Mouse (Mus musculus) forebrain, embryonic 12.5 days (tissue): ENCODE results near the gene Olfr1259. TPM values are rescaled to one million over a fixed set of nuclear protein-coding genes. Genes with fewer than 3 reads are reported as not detected.
"Not testable (repeated sequence)": the region's sequence is repeated elsewhere in the genome, so short reads cannot be mapped to it uniquely, and the experiment has no call there.

Experiments
- ATAC-seq: fragments of 200-750 bp; cut with Nextera tagmentation; 2 replicates; pipeline ENCODE4 v1.8.0; 2017; ENCODE audit warnings: moderate TSS enrichment; ENCODE audit not compliant: low FRiP score
- H3K27ac ChIP-seq: fragments of 300-500 bp; sonication (generic); 2 replicates; pipeline ENCODE4 v1.5.1; 2016; ENCODE audit warnings: mild to moderate bottlenecking
- H3K27me3 ChIP-seq: fragments of 300-500 bp; sonication (generic); 2 replicates; pipeline ENCODE4 v1.6.1; 2016; ENCODE audit warnings: mild to moderate bottlenecking
- H3K36me3 ChIP-seq: fragments of 300-500 bp; sonication (generic); replicated peaks from 2 replicates; pipeline ENCODE4 v1.6.1; 2016; ENCODE audit warnings: mild to moderate bottlenecking
- H3K4me1 ChIP-seq: fragments of 300-500 bp; sonication (generic); 2 replicates; pipeline ENCODE4 v1.6.1; 2016
- H3K4me2 ChIP-seq: fragments of 300-500 bp; sonication (generic); 2 replicates; pipeline ENCODE4 v1.6.1; 2016; ENCODE audit warnings: mild to moderate bottlenecking, moderate library complexity
- H3K4me3 ChIP-seq: fragments of 300-500 bp; sonication (generic); replicated peaks from 2 replicates; pipeline ENCODE4 v1.5.1; 2016; ENCODE audit warnings: mild to moderate bottlenecking
- H3K9ac ChIP-seq: fragments of 300-500 bp; sonication (generic); 2 replicates; pipeline ENCODE4 v1.6.1; 2016; ENCODE audit warnings: mild to moderate bottlenecking
- H3K9me3 ChIP-seq: fragments of 300-500 bp; sonication (generic); 2 replicates; pipeline ENCODE4 v1.6.1; 2016
- WGBS: fragments of 180-500 bp; shearing (Covaris S2); methylation state at CpG from one replicate; pipeline ENCODE4 v1.1.7; 2016; 5-methylcytosine and 5-hydroxymethylcytosine counted together
- polyA plus RNA-seq: library from polyadenylated mRNA; unstranded; fragments of >200 nt; fragmentation: Nextera tagmentation; extraction: Ambion mirVana; gene quantifications from 2 replicates; pipeline ENCODE4 v1.2.1, GENCODE M21; 2016

Gene Olfr1259
- polyA plus RNA-seq, result not detected in 2 replicates

DNA sequence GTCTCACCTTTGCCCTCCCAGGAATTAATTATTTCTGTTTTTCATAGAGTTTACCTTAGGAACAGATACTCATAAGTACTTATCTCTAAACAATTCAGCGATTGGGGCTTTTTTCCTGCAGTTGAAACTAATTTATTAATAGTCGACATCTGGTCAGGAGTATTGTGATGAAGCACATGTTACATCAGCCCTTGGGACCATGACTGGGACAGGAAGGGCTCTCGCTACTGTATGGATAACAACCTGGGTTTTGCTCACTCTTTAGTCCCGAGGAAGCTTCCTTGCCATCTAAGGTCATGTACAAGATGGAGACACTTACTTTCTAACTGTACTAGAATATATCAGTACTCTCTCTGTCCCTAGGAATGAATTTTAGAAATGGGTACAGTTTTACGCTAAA, at the start of gene Olfr1259:
TSS of gene Olfr1259 (minus strand) at position 101 of the 400 bp plus-strand sequence.
- Histone ChIP-seq H3K9ac (no peak within 1 kb of the TSS), H3K36me3 (no peaks in the 10 kb centered on the region), H3K9me3 (no peaks in the 10 kb centered on the region), H3K27ac (no peak within 1 kb of the TSS), H3K4me3 (no peak within 1 kb of the TSS), H3K4me2 (no peak within 1 kb of the TSS), H3K27me3 (no peaks in the 10 kb centered on the region), H3K4me1 (no peaks in the 10 kb centered on the region)
- 92% methylated on average over 5 of the region's 5 CpGs for WGBS
- ATAC-seq, result no peak

DNA sequence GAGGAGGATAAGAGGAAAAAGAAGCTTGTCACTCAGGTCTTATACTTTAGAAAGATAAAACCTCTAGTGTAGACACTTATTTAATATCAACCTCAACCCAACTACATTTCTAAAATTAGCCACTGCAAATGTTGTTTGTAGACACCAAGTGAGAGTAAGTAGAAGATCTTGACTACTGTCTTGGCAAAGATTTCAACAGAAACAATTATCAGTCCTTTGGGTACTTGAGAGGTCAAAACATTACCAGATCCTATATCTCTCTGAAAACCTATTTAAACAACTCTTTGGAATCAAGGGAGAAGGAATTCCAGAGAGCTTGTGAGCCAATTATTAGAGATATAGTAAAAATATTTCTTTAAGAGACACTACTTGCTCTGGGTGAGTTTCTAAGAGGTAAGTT, 42.5 kb upstream of the Olfr1259 start, which contains the start of gene Olfr1261:
TSS of gene Olfr1261 (plus strand) at position 301 of the 400 bp plus-strand sequence.
- Histone ChIP-seq H3K4me1 (no peaks in the 10 kb centered on the region), H3K9me3 (no peaks in the 10 kb centered on the region), H3K27me3 (no peaks in the 10 kb centered on the region), H3K9ac (no peak within 1 kb of the TSS), H3K27ac (no peak within 1 kb of the TSS), H3K4me3 (no peak within 1 kb of the TSS), H3K36me3 (no peaks in the 10 kb centered on the region), H3K4me2 (no peak within 1 kb of the TSS)
- ATAC-seq, result no peak

DNA sequence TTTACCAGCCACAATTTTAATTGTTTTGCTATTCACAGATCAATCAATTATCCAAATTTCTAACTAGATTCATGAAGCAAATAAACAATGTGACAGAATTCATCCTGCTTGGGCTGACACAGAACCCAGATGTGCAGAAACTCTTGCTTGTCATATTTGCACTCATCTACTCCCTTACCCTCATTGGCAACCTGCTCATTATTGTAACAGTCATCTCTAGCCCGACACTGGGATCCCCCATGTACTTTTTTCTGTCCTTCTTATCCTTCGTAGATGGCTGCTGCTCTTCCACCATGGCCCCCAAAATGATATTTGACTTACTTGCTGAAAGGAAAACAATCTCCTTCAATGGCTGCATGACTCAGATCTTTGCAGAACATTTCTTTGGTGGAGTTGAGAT, 29.2 kb upstream of the Olfr1259 start:
- Histone ChIP-seq H3K9me3 (no peaks in the 10 kb centered on the region), H3K4me2 (no peak overlapping the region), H3K27me3 (no peaks in the 10 kb centered on the region), H3K4me1 (no peaks in the 10 kb centered on the region), H3K36me3 (no peaks in the 10 kb centered on the region), H3K9ac (no peak overlapping the region), H3K27ac (no peak overlapping the region), H3K4me3 (no peak overlapping the region)
- WGBS, result 90% methylated on average over 2 of the region's 2 CpGs
- ATAC-seq, result no peak

DNA sequence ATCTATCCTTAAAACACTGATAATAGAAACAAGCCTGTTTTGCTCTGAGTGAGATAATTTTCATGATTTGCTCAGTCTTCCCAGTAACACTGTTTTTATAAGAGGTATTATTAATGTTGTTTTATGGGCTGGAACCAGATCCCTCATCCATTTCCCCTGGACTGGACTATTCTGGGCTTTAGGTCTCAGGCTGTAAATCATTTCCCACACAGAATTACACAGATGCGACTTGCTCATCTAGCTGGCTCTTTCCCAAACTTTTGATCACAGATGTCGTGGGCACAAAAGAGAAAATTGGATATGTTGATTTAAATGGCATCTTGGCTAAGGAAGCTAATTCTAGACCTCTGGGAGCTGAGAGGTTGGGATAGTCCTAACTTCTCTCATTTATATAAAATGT, 25.7 kb upstream of the Olfr1259 start, which contains the start of gene Olfr1260:
TSS of gene Olfr1260 (plus strand) at position 157 of the 400 bp plus-strand sequence.
- Histone ChIP-seq H3K4me3 (no peak within 1 kb of the TSS), H3K4me1 (no peaks in the 10 kb centered on the region), H3K27ac (no peak within 1 kb of the TSS), H3K27me3 (no peaks in the 10 kb centered on the region), H3K36me3 (no peaks in the 10 kb centered on the region), H3K4me2 (no peak within 1 kb of the TSS), H3K9ac (no peak within 1 kb of the TSS), H3K9me3 (no peaks in the 10 kb centered on the region)
- WGBS, result 88% methylated on average over 2 of the region's 2 CpGs
- ATAC-seq, result no peak

DNA sequence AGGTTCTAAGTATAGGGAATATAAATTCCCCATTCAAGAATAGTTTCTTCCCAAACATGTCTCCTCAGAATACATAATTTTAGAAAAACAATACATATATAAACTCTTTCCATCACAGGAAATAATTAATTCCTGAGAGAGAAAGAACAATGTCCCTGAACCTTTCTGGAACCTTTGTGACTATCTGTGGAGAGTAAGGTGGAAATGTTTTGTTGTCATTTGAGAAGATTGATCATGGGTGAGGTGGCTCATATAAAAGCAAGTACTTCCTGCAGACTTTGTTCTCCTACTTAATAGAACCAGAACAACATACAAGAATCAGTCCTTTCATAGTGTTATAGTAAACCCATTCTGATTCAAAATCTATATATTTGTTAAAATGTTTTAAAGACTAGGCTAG, 21.5 kb downstream of the Olfr1259 start, which contains the start of gene Olfr1258:
TSS of gene Olfr1258 (plus strand) at position 301 of the 400 bp plus-strand sequence.
- no peak within 1 kb of the TSS for H3K9ac ChIP-seq
- H3K36me3 ChIP-seq, result no peaks in the 10 kb centered on the region
- no peaks in the 10 kb centered on the region for H3K9me3 ChIP-seq
- no peak within 1 kb of the TSS for H3K27ac ChIP-seq
- no peaks in the 10 kb centered on the region for H3K27me3 ChIP-seq
- no peak within 1 kb of the TSS for H3K4me3 ChIP-seq
- no peak for ATAC-seq
- no peaks in the 10 kb centered on the region for H3K4me1 ChIP-seq
- no peak within 1 kb of the TSS for H3K4me2 ChIP-seq

DNA sequence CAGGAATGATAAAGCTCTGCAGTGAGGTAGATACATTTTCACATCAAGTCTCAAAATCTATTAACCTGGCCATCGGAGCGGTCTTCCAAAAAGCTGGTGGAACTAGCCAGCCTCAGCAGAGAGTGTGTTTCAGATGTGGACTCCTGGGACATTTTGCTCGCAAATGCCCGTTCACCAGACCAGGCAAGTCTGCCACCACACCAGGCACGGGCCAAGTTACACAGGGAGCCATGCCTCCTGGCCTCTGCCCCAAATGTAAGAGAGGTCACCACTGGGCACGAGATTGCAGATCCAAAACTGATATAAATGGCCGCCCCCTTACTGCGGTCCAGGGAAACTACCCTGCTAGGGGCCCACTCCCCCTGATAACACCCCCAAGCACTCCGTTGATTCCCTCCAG, 35.8 kb downstream of the Olfr1259 start:
- not testable (repeated sequence) for H3K27me3 ChIP-seq, H3K9ac ChIP-seq, ATAC-seq, H3K4me2 ChIP-seq, H3K36me3 ChIP-seq, H3K4me3 ChIP-seq, H3K27ac ChIP-seq, H3K4me1 ChIP-seq, H3K9me3 ChIP-seq
- WGBS, result 93% methylated on average over 9 of the region's 9 CpGs

Other genes starting within 250 kb of the Olfr1259 start
- not detected in 2 replicates for gene Olfr1252, start 223.7 kb downstream of the Olfr1259 start, polyA plus RNA-seq
- gene Olfr1253, start 191.6 kb downstream of the Olfr1259 start, polyA plus RNA-seq, result not detected in 2 replicates
- not detected in 2 replicates for gene Olfr1254, start 155.0 kb downstream of the Olfr1259 start, polyA plus RNA-seq
- gene Olfr1255, start 136.6 kb downstream of the Olfr1259 start, polyA plus RNA-seq, result not detected in 2 replicates
- gene Olfr1256, start 107.1 kb downstream of the Olfr1259 start, polyA plus RNA-seq, result not detected in 2 replicates
- gene Olfr48, start 100.5 kb downstream of the Olfr1259 start, polyA plus RNA-seq, result 0.10 TPM in 1 of 2 replicates, not detected in the other
- not detected in 2 replicates for gene Olfr1257, start 70.2 kb downstream of the Olfr1259 start, polyA plus RNA-seq
- not detected in 2 replicates for gene Olfr1258, start 21.4 kb downstream of the Olfr1259 start, polyA plus RNA-seq
- not detected in 2 replicates for gene Olfr1260, start 25.7 kb upstream of the Olfr1259 start, polyA plus RNA-seq
- not detected in 2 replicates for gene Olfr1261, start 42.6 kb upstream of the Olfr1259 start, polyA plus RNA-seq
- gene Olfr1262, start 51.5 kb upstream of the Olfr1259 start, polyA plus RNA-seq, result not detected in 2 replicates
- not detected in 2 replicates for gene Olfr1263, start 63.5 kb upstream of the Olfr1259 start, polyA plus RNA-seq
- gene Olfr1264, start 76.9 kb upstream of the Olfr1259 start, polyA plus RNA-seq, result not detected in 2 replicates
- gene Olfr1265, start 86.7 kb upstream of the Olfr1259 start, polyA plus RNA-seq, result not detected in 2 replicates
- not detected in 2 replicates for gene Olfr140, start 114.9 kb upstream of the Olfr1259 start, polyA plus RNA-seq
- not detected in 2 replicates for gene Olfr1269, start 172.7 kb upstream of the Olfr1259 start, polyA plus RNA-seq
- gene Olfr32, start 193.6 kb upstream of the Olfr1259 start, polyA plus RNA-seq, result 0.10 TPM in 1 of 2 replicates, not detected in the other
- not detected in 2 replicates for gene Olfr1270, start 204.4 kb upstream of the Olfr1259 start, polyA plus RNA-seq